Mouse (Mus musculus) liver, postnatal 0 days (tissue): ENCODE results near the gene Mrps26. TPM values are rescaled to one million over a fixed set of nuclear protein-coding genes. Genes with fewer than 3 reads are reported as not detected.

Experiments used
- ATAC-seq: fragments of 200-750 bp; cut with Nextera tagmentation; 2 replicates; pipeline ENCODE4 v1.8.0; 2017; ENCODE audit warnings: mild to moderate bottlenecking, moderate library complexity
- DNase-seq: peaks from one replicate; pipeline ENCODE4 v3.0.0-alpha.2; 2016
- H3K27ac ChIP-seq: fragments of 300-500 bp; sonication (generic); 2 replicates; pipeline ENCODE4 v1.5.1; 2014; ENCODE audit warnings: antibody characterized with exemption, moderate library complexity, mild to moderate bottlenecking, low read depth
- H3K27me3 ChIP-seq: fragments of 300-500 bp; sonication (generic); 2 replicates; pipeline ENCODE4 v1.6.1; 2014; ENCODE audit warnings: low read length, control low read depth, mixed read lengths; ENCODE audit not compliant: insufficient read depth
- H3K36me3 ChIP-seq: fragments of 300-500 bp; sonication (generic); replicated peaks from 2 replicates; pipeline ENCODE4 v1.6.1; 2014; ENCODE audit warnings: mild to moderate bottlenecking, control low read depth, low read length, moderate library complexity, mixed read lengths; ENCODE audit not compliant: insufficient read depth
- H3K4me1 ChIP-seq: fragments of 300-500 bp; sonication (generic); 2 replicates; pipeline ENCODE4 v1.6.1; 2014; ENCODE audit warnings: antibody characterized with exemption, mild to moderate bottlenecking, control low read depth; ENCODE audit not compliant: insufficient read depth
- H3K4me2 ChIP-seq: fragments of 300-500 bp; sonication (generic); 2 replicates; pipeline ENCODE4 v1.6.1; 2014; ENCODE audit warnings: low read depth, mild to moderate bottlenecking, low read length, moderate library complexity, mixed read lengths
- H3K4me3 ChIP-seq: fragments of 300-500 bp; sonication (generic); 2 replicates; pipeline ENCODE4 v1.5.1; 2014; ENCODE audit warnings: low read depth, low read length
- H3K9ac ChIP-seq: fragments of 300-500 bp; sonication (generic); replicated peaks from 2 replicates; pipeline ENCODE4 v1.6.1; 2014; ENCODE audit warnings: mild to moderate bottlenecking, moderate library complexity
- H3K9me3 ChIP-seq: fragments of 300-500 bp; sonication (generic); 2 replicates; pipeline ENCODE4 v1.6.1; 2016; ENCODE audit warnings: mild to moderate bottlenecking, control low read depth, low read length, mixed read lengths
- CTCF ChIP-seq: sonication (generic); IDR thresholded peaks from 2 replicates; pipeline ENCODE4 v1.5.1; 2016; ENCODE audit warnings: antibody characterized with exemption, low read depth
- EP300 ChIP-seq: IDR thresholded peaks from 2 replicates; pipeline ENCODE4 v1.6.1; 2016; ENCODE audit warnings: antibody characterized with exemption, low read depth, mild to moderate bottlenecking
- WGBS: fragments of 180-500 bp; shearing (Covaris S2); extraction: QIAGEN DNeasy Blood & Tissue Kit; methylation state at CpG from one replicate; pipeline ENCODE4 v1.1.7; 2014; ENCODE audit not compliant: insufficient replicate concordance; 5-methylcytosine and 5-hydroxymethylcytosine counted together
- polyA plus RNA-seq: library from polyadenylated mRNA; unstranded; fragments of >200 nt; fragmentation: Nextera tagmentation; extraction: Ambion mirVana; gene quantifications from 2 replicates; pipeline ENCODE4 v1.2.1, GENCODE M21; 2015

Gene Mrps26
- polyA plus RNA-seq, 1 experiment from 2014 or later, result 38.8 TPM

GRCm38 (mm10) chr2:130583902-130584560 is 20.5 kb downstream of the Mrps26 start:
- TF ChIP-seq EP300, result no peak
- no peak for TF ChIP-seq CTCF
- peaks cover 7% of the 10 kb centered on the region; the same call in 1 of the 2 replicates for H3K4me1 ChIP-seq
- no peak overlapping the region for H3K4me2 ChIP-seq
- no peak for DNase-seq
- ATAC-seq, result no peak
- H3K27me3 ChIP-seq, result peaks cover 42% of the 10 kb centered on the region
- H3K36me3 ChIP-seq, result no peaks in the 10 kb centered on the region
- no peak overlapping the region for H3K9ac ChIP-seq
- H3K27ac ChIP-seq, result no peak overlapping the region
- H3K9me3 ChIP-seq, result no peaks in the 10 kb centered on the region
- H3K4me3 ChIP-seq, result no peak overlapping the region
- 76% methylated on average over 10 of the region's 10 CpGs for WGBS

- Histone ChIP-seq H3K4me2 (no peak overlapping the region), H3K27ac (no peak overlapping the region), H3K27me3 (peaks cover 22% of the 10 kb centered on the region), H3K4me1 (no peaks in the 10 kb centered on the region), H3K4me3 (no peak overlapping the region), H3K9ac (no peak overlapping the region), H3K9me3 (no peaks in the 10 kb centered on the region), H3K36me3 (0 out of 2 replicates have a peak, but pooled peaks cover 5% of the 10 kb centered on the region)
- TF ChIP-seq EP300, result no peak
- TF ChIP-seq CTCF, result no peak
- 66% methylated on average over 6 of the region's 6 CpGs for WGBS
- no peak for ATAC-seq
- DNase-seq, result no peak
Observed at GRCm38 (mm10) chr2:130586016-130586415, 22.5 kb downstream of the Mrps26 start.

- Histone ChIP-seq H3K4me2 (no peak overlapping the region), H3K27ac (no peak overlapping the region), H3K4me1 (no peaks in the 10 kb centered on the region), H3K9me3 (no peaks in the 10 kb centered on the region), H3K36me3 (0 out of 2 replicates have a peak, but pooled peaks cover 8% of the 10 kb centered on the region), H3K4me3 (no peak overlapping the region), H3K9ac (no peak overlapping the region), H3K27me3 (no peaks in the 10 kb centered on the region)
- DNase-seq (no peak), ATAC-seq (no peak)
- WGBS, result 32% methylated on average over 2 of the region's 2 CpGs
- TF ChIP-seq CTCF, result no peak
- no peak for TF ChIP-seq EP300
Observed at GRCm38 (mm10) chr2:130588373-130588772, 24.8 kb downstream of the Mrps26 start.

- no peak overlapping the region for H3K9ac ChIP-seq
- 0 out of 2 replicates have a peak, but pooled peaks cover 8% of the 10 kb centered on the region for H3K36me3 ChIP-seq
- ATAC-seq, result no peak
- H3K27ac ChIP-seq, result no peak overlapping the region
- TF ChIP-seq CTCF (no peak), EP300 (no peak)
- H3K9me3 ChIP-seq, result no peaks in the 10 kb centered on the region
- H3K4me3 ChIP-seq, result no peak overlapping the region
- 69% methylated on average over 4 of the region's 4 CpGs for WGBS
- no peaks in the 10 kb centered on the region for H3K4me1 ChIP-seq
- no peaks in the 10 kb centered on the region for H3K27me3 ChIP-seq
- H3K4me2 ChIP-seq, result no peak overlapping the region
- no peak for DNase-seq
Observed at GRCm38 (mm10) chr2:130589157-130589556, 25.6 kb downstream of the Mrps26 start.

GRCm38 (mm10) chr2:130589761-130590160 is 26.2 kb downstream of the Mrps26 start:
- Histone ChIP-seq H3K9ac (no peak overlapping the region), H3K36me3 (0 out of 2 replicates have a peak, but pooled peaks cover 8% of the 10 kb centered on the region), H3K9me3 (no peaks in the 10 kb centered on the region), H3K4me2 (no peak overlapping the region), H3K4me3 (no peak overlapping the region), H3K4me1 (no peaks in the 10 kb centered on the region), H3K27ac (no peak overlapping the region), H3K27me3 (no peaks in the 10 kb centered on the region)
- DNase-seq, result no peak
- no peak for ATAC-seq
- 88% methylated on average over 2 of the region's 2 CpGs for WGBS
- no peak for TF ChIP-seq CTCF
- TF ChIP-seq EP300, result no peak

- no peaks in the 10 kb centered on the region for H3K9me3 ChIP-seq
- no peak overlapping the region for H3K4me3 ChIP-seq
- no peak overlapping the region for H3K27ac ChIP-seq
- H3K27me3 ChIP-seq, result no peaks in the 10 kb centered on the region
- no peak overlapping the region for H3K9ac ChIP-seq
- peaks cover 17% of the 10 kb centered on the region; the same call in 1 of the 2 replicates for H3K36me3 ChIP-seq
- H3K4me2 ChIP-seq, result no peak overlapping the region
- DNase-seq (no peak), ATAC-seq (no peak)
- WGBS, result 90% methylated on average over 2 of the region's 2 CpGs
- H3K4me1 ChIP-seq, result no peaks in the 10 kb centered on the region
- TF ChIP-seq CTCF, result no peak
- no peak for TF ChIP-seq EP300
Observed at GRCm38 (mm10) chr2:130591016-130591415, 27.5 kb downstream of the Mrps26 start.
